8 mouse cellular contexts compared by ENCODE assay signal in genomic region chr1:161736848-161737247, GRCm38 (mm10). TPM values are rescaled to one million over a fixed set of nuclear protein-coding genes. Genes with fewer than 3 reads are reported as not detected.
A peak's percentile ranks its signal among the peaks of the same experiment; 100 is the strongest.
DNase-seq lines count a peak whose midpoint lies in the region; ATAC-seq and TF ChIP-seq lines count a peak whose summit lies in the region.

No protein-coding gene starts in this region.

- H3K27me3 ChIP-seq in hindbrain, embryonic 13.5 days, result no peaks in the 10 kb centered on the region
- H3K27me3 ChIP-seq in hindbrain, embryonic 12.5 days, result 0 out of 2 replicates have a peak, but pooled peaks cover 3% of the 10 kb centered on the region
- no peaks in the 10 kb centered on the region for H3K27me3 ChIP-seq in C2C12 (ENCODE audit: control insufficient read depth, insufficient read depth, insufficient read length)

- no peak overlapping the region for H3K4me2 ChIP-seq in hindbrain, embryonic 13.5 days
- H3K4me2 ChIP-seq in hindbrain, embryonic 12.5 days (replicated peaks), result no peak overlapping the region

- peak; percentile 0 for TF ChIP-seq CTCF in C2C12 (IDR thresholded peaks at IDR 0.05; ENCODE audit: control insufficient read depth, insufficient read depth, insufficient read length)

- no peaks in the 10 kb centered on the region for H3K36me3 ChIP-seq in hindbrain, embryonic 13.5 days
- H3K36me3 ChIP-seq in hindbrain, embryonic 12.5 days, result no peaks in the 10 kb centered on the region
- H3K36me3 ChIP-seq in C2C12 (ENCODE audit: control insufficient read depth, insufficient read depth), result no peaks in the 10 kb centered on the region

- no peaks in the 10 kb centered on the region for H3K79me2 ChIP-seq in C2C12 (ENCODE audit: control insufficient read depth, insufficient read depth)

- no peak overlapping the region for H3K27ac ChIP-seq in hindbrain, embryonic 13.5 days
- H3K27ac ChIP-seq in hindbrain, embryonic 12.5 days, result no peak overlapping the region

- DNase-seq in brain, adult 2 months (ENCODE audit: low read depth, low spot score), result peak; percentile 29
- peak; percentile 32 for DNase-seq in lung, postnatal 14 days
- no peak for DNase-seq in urinary bladder, adult 18-20 months (ENCODE audit: low spot score in 2 of 2)
- DNase-seq in kidney, postnatal 10 days, result no peak
- DNase-seq in spleen, postnatal 4 days (ENCODE audit: low spot score in 2 of 2), result no peak

- no peak overlapping the region for H3K9ac ChIP-seq in hindbrain, embryonic 13.5 days
- H3K9ac ChIP-seq in hindbrain, embryonic 12.5 days, result no peak overlapping the region

- ATAC-seq in hindbrain, embryonic 13.5 days (ENCODE audit: low FRiP score), result 0 out of 2 replicates have a peak, but pooled peaks have one; percentile 36
- no peak for ATAC-seq in hindbrain, embryonic 12.5 days (ENCODE audit: low FRiP score)

- 8% methylated on average over 3 of the region's 3 CpGs for WGBS in hindbrain, embryonic 13.5 days
- WGBS in hindbrain, embryonic 12.5 days, result 9% methylated on average over 3 of the region's 3 CpGs

- H3K4me3 ChIP-seq in hindbrain, embryonic 13.5 days, result no peak overlapping the region
- no peak overlapping the region for H3K4me3 ChIP-seq in hindbrain, embryonic 12.5 days
- H3K4me3 ChIP-seq in C2C12 (ENCODE audit: insufficient read depth, poor library complexity, severe bottlenecking), result no peak overlapping the region

- H3ac ChIP-seq in C2C12 (ENCODE audit: control insufficient read depth, insufficient read length, low read depth), result no peak overlapping the region

- H3K9me3 ChIP-seq in hindbrain, embryonic 13.5 days, result no peaks in the 10 kb centered on the region
- no peaks in the 10 kb centered on the region for H3K9me3 ChIP-seq in hindbrain, embryonic 12.5 days (replicated peaks)

- H3K4me1 ChIP-seq in hindbrain, embryonic 13.5 days (replicated peaks), result no peaks in the 10 kb centered on the region
- H3K4me1 ChIP-seq in hindbrain, embryonic 12.5 days, result no peaks in the 10 kb centered on the region

- H3K79me3 ChIP-seq in C2C12 (ENCODE audit: low read depth), result no peaks in the 10 kb centered on the region

TF ChIP-seq in C2C12, 6 proteins besides CTCF, POLR2A, EP300 and RAD21:
- TF ChIP-seq USF1 (IDR thresholded peaks at IDR 0.05; ENCODE audit: low read depth) (no peak), MAX (IDR thresholded peaks at IDR 0.05) (no peak), CEBPB (IDR thresholded peaks at IDR 0.05; ENCODE audit: low read depth) (no peak), FOSL1 (IDR thresholded peaks at IDR 0.05; ENCODE audit: insufficient read depth, low read length, poor library complexity, severe bottlenecking) (no peak), MYOD1 (IDR thresholded peaks at IDR 0.05; ENCODE audit: control insufficient read depth, insufficient read length, low read depth) (no peak), MYOG (IDR thresholded peaks at IDR 0.05; ENCODE audit: control insufficient read depth, extremely low read depth, insufficient read length) (no peak)

RNA-seq across cellular contexts. Expression of gene Fasl, which starts 51.4 kb away (rescaled TPM):
- polyA plus RNA-seq in hindbrain, embryonic 13.5 days (2015; fragmentation: Nextera tagmentation; extraction: Ambion mirVana), result 0.16 and 0.18 TPM in 2 replicates
- polyA plus RNA-seq in hindbrain, embryonic 12.5 days (2016; fragmentation: Nextera tagmentation; extraction: Ambion mirVana), result 0.20 and 0.21 TPM in 2 replicates
- polyA plus RNA-seq in C2C12 (2012; fragmentation: generic; extraction: Trizol), result not detected

Comparison
In these comparisons a context has a peak if more than half of its experiments do, and no peak if none do; other contexts are left out.
1. DNase-seq: peak in brain, adult 2 months (single experiment) and lung, postnatal 14 days (single experiment); none in urinary bladder, adult 18-20 months (0 of 2), kidney, postnatal 10 days (single experiment) and spleen, postnatal 4 days (0 of 2).